Mouse (Mus musculus): Measurements from ENCODE around the gene Serf2.
"Not testable (repeated sequence)": the region's sequence is repeated elsewhere in the genome, so short reads cannot be mapped to it uniquely, and the experiment has no call there.

Serf2 gene

GRCm38 (mm10) chr2:121448136-121448535 is 859 bp upstream of the Serf2 start:
- DNase-seq: peak; percentile 69

DNA sequence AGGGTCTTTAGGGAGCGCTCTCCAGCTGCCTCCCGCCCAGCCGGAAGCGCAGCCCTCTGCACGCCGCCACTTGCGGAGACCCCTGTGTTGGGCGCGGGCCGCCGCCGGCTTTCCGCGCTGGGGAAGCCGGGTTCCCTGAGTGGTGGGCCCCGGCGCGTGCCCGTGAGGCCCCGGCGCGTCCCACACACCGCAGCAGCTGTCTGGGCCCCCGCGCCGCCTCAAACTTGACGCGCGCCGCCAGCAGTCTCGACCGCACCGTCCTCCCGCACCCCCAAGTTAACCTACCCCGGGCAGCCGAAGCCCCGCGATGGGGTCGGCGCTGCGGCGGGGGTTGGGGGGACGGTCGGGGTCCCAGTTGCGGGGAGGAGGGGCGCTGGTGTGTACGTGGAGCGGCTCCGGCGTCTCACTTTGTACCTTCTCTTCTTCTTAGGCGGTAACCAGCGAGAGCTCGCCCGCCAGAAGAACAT is 583 bp downstream of the Serf2 start:
- DNase-seq: no peak

- DNase-seq: no peak
Observed at GRCm38 (mm10) chr2:121450093-121450492, 1.1 kb downstream of the Serf2 start.

DNA sequence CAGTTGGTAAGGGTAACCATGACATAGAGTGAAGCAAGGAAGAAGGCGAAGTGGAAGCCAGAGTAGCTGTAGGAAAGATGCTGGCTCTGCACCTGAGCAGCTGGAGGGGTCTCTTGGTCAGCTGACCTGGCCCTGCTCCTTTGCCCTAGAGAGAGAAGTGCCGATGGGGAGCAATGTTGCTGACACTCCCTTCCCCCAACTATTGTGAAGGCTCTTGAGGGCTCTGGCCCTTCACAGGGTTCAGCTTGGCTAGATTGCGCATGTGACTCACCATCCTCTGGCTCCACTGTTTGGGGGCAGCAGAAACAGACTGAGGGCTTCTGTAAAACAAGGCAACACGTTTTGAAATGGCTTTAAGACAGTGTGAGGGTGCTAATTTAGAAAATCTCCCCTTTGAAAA is 3.4 kb downstream of the Serf2 start:
- DNase-seq: no peak

GRCm38 (mm10) chr2:121452990-121453389 is 4.0 kb downstream of the Serf2 start, which contains the start of gene Hypk:
Gene Hypk (plus strand): TSS chr2:121453290.
- no peak for DNase-seq

GRCm38 (mm10) chr2:121453917-121454316 is 4.9 kb downstream of the Serf2 start:
- no peak for DNase-seq

GRCm38 (mm10) chr2:121455534-121455933 is 6.5 kb downstream of the Serf2 start:
- no peak for DNase-seq

GRCm38 (mm10) chr2:121456692-121457642 is 8.0 kb downstream of the Serf2 start, which contains the start of gene Serinc4:
Gene Serinc4 (minus strand): TSS chr2:121456781.
- peak; percentile 89 for DNase-seq

DNA sequence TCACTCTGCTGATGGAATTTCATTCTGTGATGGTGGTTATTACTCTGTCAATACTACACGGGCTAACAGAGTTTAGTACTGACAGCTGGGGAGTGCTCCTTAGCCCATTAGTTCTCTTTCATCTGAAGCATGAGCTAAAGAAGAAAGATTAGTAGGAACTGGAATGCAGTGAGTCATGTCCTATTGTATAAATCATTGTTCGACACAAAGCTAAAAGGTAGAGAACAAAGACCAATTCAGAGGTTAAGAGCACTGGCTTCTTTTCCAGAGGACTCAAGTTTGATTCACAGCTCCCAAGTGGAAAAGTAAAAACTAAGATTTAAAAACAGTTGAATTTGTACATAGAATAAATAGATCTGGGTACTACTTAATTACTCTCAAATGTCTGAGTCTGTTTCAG is 11.1 kb downstream of the Serf2 start:
- DNase-seq: no peak

DNA sequence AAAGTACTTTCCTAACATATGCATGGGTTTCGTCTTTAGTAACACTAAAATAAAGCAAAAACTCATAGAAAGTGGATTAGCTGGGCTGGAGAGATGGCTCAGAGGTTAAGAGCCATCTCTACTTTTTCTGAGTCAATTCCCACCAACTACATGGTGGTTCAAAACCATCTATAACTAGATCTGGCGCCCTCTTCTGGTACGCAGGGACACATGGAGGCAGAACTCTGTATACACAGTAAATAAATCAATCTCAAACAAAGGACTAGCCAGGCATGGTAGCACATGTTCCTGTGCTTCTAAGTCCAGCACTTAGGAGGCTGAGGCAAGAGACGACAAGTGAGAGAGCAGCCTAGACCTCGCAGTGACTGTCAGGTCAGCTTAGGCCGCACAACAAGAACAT is 20.0 kb downstream of the Serf2 start:
- not testable (repeated sequence) for DNase-seq

DNA sequence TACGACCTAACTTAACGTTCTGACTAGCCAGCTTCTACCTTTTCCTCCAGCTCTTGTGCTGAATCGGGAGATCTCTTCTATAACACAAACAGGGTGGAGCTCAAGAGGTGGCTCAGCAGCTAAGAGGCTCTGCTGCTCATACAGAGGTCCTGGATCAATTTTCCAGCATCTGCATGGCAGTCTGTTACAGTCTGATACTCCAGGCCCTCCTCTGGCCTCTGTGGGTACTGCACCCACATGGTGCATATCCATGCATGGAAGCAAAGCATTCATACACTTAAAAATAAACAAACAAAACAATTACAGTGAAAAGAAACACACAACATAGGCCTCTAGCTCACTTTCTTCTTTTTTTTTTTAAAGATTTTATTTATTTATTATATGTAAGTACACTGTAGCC is 23.8 kb downstream of the Serf2 start:
- DNase-seq: not testable (repeated sequence)

DNA sequence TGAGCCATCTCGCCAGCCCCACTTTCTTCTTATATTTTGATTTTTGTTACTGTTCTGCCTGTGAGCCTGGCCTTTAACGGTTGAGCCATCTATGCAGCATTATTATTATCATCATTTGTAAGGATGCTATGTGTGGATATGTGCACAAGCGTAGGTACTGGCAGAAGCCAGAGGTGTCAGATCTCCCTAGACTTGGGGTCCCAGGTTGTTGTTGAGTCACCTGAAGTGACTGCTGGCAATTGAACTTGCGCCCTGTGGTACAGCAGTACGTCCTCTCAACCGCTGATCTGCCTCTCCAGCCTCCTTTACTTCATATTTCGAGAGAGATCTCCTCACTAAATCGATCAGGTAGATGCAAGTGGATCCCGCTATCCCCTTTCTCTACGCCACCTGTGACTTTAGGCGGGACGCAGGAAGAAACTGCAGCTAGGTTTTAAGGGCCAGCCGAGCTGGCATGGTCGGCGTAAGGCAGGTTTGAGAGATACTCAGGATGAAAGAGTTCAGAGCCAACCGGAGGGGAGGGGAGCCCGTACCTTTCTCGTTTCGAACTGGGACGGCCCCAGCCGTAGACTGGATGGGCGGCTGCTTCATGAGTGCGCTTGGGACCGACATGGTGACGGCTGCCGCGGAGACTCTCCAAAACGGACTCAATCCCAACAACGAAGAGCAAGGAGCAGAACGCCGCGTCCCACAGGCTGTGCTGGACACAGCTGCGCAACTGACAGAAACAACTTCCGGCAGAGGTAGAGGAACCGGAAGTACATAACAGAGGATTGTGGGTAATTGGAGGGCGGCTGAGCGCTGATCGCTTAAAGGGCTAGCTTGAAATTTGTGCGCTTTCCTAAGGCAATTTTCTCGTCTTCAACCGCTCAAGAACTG is 24.5 kb downstream of the Serf2 start, which contains the start of gene Mfap1b:
Gene Mfap1b, minus strand, starts transcription at position 767 of the 879 bp plus-strand sequence.
- peak; percentile 88 for DNase-seq

GRCm38 (mm10) chr2:121474180-121474535 is 25.2 kb downstream of the Serf2 start:
- DNase-seq: no peak

DNA sequence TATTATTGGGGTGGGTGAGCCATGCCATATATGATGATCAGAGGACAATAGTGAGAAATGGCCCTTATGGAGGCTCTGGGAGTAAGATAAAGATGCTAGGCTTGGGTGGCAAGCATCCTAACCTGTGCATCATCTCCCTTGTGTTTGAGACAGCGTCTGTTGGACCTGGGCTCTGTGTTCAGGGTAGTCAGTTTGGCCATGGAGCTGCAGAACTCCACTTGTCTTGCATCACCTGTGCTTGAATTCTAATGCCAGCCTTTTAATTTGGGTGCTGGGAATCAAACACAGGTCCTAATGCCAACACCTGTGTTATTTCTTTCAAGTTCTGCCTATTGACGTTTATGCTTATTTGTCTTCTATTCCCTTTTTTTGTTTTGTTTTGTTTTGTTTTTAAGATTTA is 26.3 kb downstream of the Serf2 start:
- DNase-seq: not testable (repeated sequence)

- DNase-seq: no peak
Observed at GRCm38 (mm10) chr2:121477491-121478266, 28.7 kb downstream of the Serf2 start.

- DNase-seq: peak; percentile 17
Observed at GRCm38 (mm10) chr2:121480498-121480897, 31.5 kb downstream of the Serf2 start.

- DNase-seq: not testable (repeated sequence)
Observed at GRCm38 (mm10) chr2:121480916-121481315, 31.9 kb downstream of the Serf2 start.

- no peak for DNase-seq
Observed at GRCm38 (mm10) chr2:121483576-121483975, 34.6 kb downstream of the Serf2 start.

DNA sequence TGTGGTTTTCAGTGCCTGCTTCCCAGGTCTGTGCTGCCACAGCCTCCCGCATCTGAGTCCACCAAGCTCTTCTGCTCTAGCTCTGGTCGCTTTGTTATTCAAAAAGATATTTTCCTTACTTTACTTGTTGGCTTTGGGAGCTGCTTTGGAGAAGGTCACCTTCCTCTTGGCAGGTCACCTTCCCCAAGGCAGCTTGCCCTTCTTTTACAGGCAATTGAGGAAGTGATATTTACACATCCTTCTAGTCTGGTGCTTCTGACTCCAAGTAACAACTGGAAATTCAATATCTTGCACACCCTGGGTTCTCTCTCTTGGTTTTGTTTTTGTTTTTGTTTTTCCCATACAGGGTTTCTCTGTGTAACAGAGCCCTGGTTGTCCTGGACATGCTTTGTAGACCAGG is 35.4 kb downstream of the Serf2 start:
- DNase-seq: not testable (repeated sequence)

- DNase-seq: not testable (repeated sequence)
Observed at GRCm38 (mm10) chr2:121501550-121501949, 52.6 kb downstream of the Serf2 start.

DNA sequence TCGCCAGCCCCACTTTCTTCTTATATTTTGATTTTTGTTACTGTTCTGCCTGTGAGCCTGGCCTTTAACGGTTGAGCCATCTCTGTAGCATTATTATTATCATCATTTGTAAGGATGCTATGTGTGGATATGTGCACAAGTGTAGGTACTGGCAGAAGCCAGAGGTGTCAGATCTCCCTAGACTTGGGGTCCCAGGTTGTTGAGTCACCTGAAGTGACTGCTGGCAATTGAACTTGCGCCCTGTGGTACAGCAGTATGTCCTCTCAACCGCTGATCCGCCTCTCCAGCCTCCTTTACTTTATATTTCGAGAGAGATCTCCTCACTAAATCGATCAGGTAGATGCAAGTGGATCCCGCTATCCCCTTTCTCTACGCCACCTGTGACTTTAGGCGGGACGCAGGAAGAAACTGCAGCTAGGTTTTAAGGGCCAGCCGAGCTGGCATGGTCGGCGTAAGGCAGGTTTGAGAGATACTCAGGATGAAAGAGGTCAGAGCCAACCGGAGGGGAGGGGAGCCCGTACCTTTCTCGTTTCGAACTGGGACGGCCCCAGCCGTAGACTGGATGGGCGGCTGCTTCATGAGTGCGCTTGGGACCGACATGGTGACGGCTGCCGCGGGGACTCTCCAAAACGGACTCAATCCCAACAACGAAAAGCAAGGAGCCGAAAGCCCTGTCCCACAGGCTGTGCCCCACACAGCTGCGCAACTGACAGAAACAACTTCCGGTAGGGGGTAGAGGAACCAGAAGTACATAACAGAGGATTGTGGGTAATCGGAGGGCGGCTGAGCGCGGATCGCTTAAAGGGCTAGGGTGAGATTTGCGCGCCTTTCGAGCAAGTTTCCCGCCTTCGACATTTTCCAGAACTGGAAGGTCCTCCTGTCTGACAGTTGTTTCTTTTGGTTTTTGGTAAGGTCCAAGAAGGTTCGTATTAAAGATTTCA is 57.2 kb downstream of the Serf2 start, which contains the start of the genes Mfap1a and Wdr76:
Gene Mfap1a, minus strand, starts transcription at position 724 of the 941 bp plus-strand sequence.
Gene Wdr76, plus strand, starts transcription at position 782 of the 941 bp plus-strand sequence.
- peak; percentile 90 for DNase-seq

Measured in kidney, postnatal 14 days (tissue).